Mouse (Mus musculus) CD4-positive, CD25-positive, alpha-beta regulatory T cell, adult 4 months (primary cell): ENCODE data around the gene Agpat3. TPM values are rescaled to one million over a fixed set of nuclear protein-coding genes. Genes with fewer than 3 reads are reported as not detected.

Source experiments
- ATAC-seq: one replicate; pipeline ENCODE4 v1.8.0; 2017
- polyA plus RNA-seq, 2 experiments: library from polyadenylated mRNA; unstranded; fragments of 100-300 nt; shearing (Covaris generic); gene quantifications; one replicate each; pipeline ENCODE4 v1.2.1; 2017

The Agpat3 gene
- polyA plus RNA-seq: 100 to 1,000 TPM in 1 of 2 experiments, 10 to 100 TPM in 1; 94.4 to 115 TPM

- peak; percentile 75 for ATAC-seq
Measured at GRCm38 (mm10) chr10:78351887-78352665, at the start of gene Agpat3. Gene Agpat3, minus strand, starts transcription at chr10:78352489.

- no peak for ATAC-seq
Measured at GRCm38 (mm10) chr10:78401127-78401526, 48.8 kb upstream of the Agpat3 start.

- ATAC-seq: peak; percentile 76
Measured at GRCm38 (mm10) chr10:78399090-78399657, 46.9 kb upstream of the Agpat3 start.

- ATAC-seq: no peak
Measured at GRCm38 (mm10) chr10:78396625-78396885, 44.3 kb upstream of the Agpat3 start.

- ATAC-seq: peak; percentile 64
Measured at GRCm38 (mm10) chr10:78395819-78396624, 43.7 kb upstream of the Agpat3 start.

- no peak for ATAC-seq
Measured at GRCm38 (mm10) chr10:78395377-78395776, 43.1 kb upstream of the Agpat3 start.

- ATAC-seq: peak; percentile 74
Measured at GRCm38 (mm10) chr10:78392072-78392471, 39.8 kb upstream of the Agpat3 start.

GRCm38 (mm10) chr10:78390982-78391470, 38.7 kb upstream of the Agpat3 start:
- no peak for ATAC-seq

- ATAC-seq: no peak
Measured at GRCm38 (mm10) chr10:78388216-78388980, 36.1 kb upstream of the Agpat3 start.

GRCm38 (mm10) chr10:78385520-78385919, 33.2 kb upstream of the Agpat3 start:
- ATAC-seq: peak; percentile 51

- ATAC-seq: no peak
Measured at GRCm38 (mm10) chr10:78383567-78383966, 31.3 kb upstream of the Agpat3 start.

- ATAC-seq: no peak
Measured at GRCm38 (mm10) chr10:78378516-78378915, 26.2 kb upstream of the Agpat3 start.

- ATAC-seq: peak; percentile 97
Measured at GRCm38 (mm10) chr10:78372681-78373668, 20.7 kb upstream of the Agpat3 start.

- no peak for ATAC-seq
Measured at GRCm38 (mm10) chr10:78371746-78372145, 19.5 kb upstream of the Agpat3 start.

- no peak for ATAC-seq
Measured at GRCm38 (mm10) chr10:78367586-78367985, 15.3 kb upstream of the Agpat3 start.

GRCm38 (mm10) chr10:78366851-78367312, 14.6 kb upstream of the Agpat3 start:
- ATAC-seq: no peak

GRCm38 (mm10) chr10:78366195-78366834, 14.0 kb upstream of the Agpat3 start:
- no peak for ATAC-seq

GRCm38 (mm10) chr10:78365555-78365954, 13.3 kb upstream of the Agpat3 start:
- no peak for ATAC-seq

- no peak for ATAC-seq
Measured at GRCm38 (mm10) chr10:78364106-78364505, 11.8 kb upstream of the Agpat3 start.

GRCm38 (mm10) chr10:78363366-78363765, 11.1 kb upstream of the Agpat3 start:
- no peak for ATAC-seq

GRCm38 (mm10) chr10:78361951-78362350, 9.7 kb upstream of the Agpat3 start:
- no peak for ATAC-seq
